Mouse (Mus musculus) adipocyte (in vitro differentiated cells): ENCODE results near the gene Olfr1458.

Experiments
- DNase-seq: peaks from one replicate; pipeline ENCODE4 v3.0.0-alpha.2; 2016; ENCODE audit warnings: low spot score

Gene Olfr1458

DNA sequence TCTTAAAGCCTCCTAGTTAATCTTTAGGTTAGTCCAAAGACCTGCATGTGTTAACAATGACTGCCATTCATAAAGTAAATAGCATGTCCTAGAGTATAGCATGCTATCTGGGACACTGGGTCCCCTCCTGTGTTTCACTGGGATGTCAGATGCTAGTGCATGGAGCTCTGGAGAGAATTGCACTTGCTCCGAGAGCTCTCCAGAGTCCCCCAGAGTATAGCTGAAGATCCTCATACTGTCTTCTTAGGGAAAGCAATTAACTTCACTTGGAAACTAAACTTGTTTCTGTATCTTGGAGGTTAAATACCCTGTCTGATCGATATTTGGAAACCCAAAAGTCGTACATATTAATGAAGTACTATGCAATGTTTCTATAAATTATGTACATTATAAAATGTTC, at the start of gene Olfr1458:
Gene Olfr1458 (minus strand): TSS at position 101 of the 400 bp plus-strand sequence.
- no peak for DNase-seq

- DNase-seq: no peak
Observed at GRCm38 (mm10) chr19:13149449-13149848, 42.9 kb upstream of the Olfr1458 start, which contains the start of gene Olfr1459. Olfr1459 (minus strand) TSS chr19:13149549.

- DNase-seq: no peak
Observed at GRCm38 (mm10) chr19:13097791-13098190, 8.8 kb downstream of the Olfr1458 start, which contains the start of gene Olfr1457. Olfr1457 (minus strand) TSS chr19:13097891.

- DNase-seq: no peak
Observed at GRCm38 (mm10) chr19:13093908-13094307, 12.7 kb downstream of the Olfr1458 start.

DNA sequence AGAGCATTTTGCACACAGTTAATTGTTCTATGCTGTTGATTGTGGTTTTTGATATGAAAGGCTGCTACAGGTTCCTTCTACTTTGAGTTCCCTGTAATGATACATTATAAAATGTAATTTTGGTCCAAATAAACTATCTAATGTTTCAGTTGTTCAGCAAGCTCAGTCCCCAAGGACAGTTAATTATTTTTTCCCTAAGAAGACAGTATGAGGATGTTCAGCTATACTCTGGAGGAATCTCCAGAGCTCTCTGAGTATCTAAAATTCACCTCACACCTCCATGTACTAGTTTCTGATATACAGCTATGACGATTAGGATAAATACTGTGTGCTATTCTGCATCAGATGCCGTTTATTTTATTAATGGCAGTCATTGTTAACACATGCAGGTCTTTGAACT, 46.3 kb downstream of the Olfr1458 start, which contains the start of gene Olfr1454:
Gene Olfr1454 (plus strand): TSS at position 301 of the 400 bp plus-strand sequence.
- DNase-seq: no peak
